Mouse (Mus musculus): ENCODE results near the gene Stard10. TPM values are rescaled to one million over a fixed set of nuclear protein-coding genes. Genes with fewer than 3 reads are reported as not detected.
A peak's percentile ranks its signal among the peaks of the same experiment; 100 is the strongest.

The Stard10 gene
- polyA plus RNA-seq, 1 experiment from 2014 or later: 31.3 TPM

DNA sequence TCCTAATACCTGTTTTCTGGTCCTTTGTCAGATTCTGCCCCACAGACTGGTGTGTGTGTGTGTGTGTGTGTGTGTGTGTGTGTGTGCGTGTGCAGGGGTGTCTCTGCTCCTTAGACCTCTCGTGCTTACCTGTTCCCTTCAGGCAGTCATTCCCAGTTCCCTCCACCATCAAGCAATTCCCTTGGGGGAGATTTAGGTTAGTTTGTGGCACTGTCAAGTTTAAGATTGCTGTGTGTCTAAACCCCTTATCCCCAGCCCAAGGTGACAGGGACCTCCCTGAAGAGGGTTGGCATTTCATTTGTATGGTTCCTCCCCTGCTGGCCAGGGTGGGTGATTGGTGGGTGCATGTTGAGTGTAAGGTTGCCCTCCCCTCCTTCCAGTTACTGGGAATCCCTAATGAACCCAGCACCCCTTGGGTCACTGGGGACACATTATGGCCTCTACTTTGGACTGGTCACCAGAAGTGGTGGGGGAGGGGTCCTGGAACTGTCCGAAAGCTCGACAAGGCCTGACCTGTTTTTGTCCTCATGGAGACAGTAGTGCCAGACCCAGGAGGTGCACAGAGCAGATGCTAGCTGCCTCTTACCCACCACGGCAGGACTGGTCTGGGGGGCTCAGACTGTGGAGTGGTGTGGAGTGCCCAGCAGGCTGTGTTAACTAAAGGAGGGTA, 62.0 kb downstream of the Stard10 start:
- Histone ChIP-seq H3K4me1 (ENCODE audit: control insufficient read depth, insufficient read depth, low read length) (peaks cover 27% of the 10 kb centered on the region), H3K4me2 (ENCODE audit: low read depth, low read length) (peak overlapping the region; percentile 71), H3K36me3 (ENCODE audit: control insufficient read depth, insufficient read depth) (no peaks in the 10 kb centered on the region), H3K4me3 (ENCODE audit: low read length) (peak overlapping the region; percentile 48), H3K27me3 (ENCODE audit: control insufficient read depth, insufficient read depth, low read length) (no peaks in the 10 kb centered on the region), H3K27ac (ENCODE audit: low read length) (peak overlapping the region; percentile 37), H3K9me3 (replicated peaks; ENCODE audit: control insufficient read depth, low read length) (no peaks in the 10 kb centered on the region), H3K9ac (ENCODE audit: low read length) (peak overlapping the region; percentile 77)
- 53% methylated on average over 5 of the region's 5 CpGs for WGBS
- ATAC-seq (replicated peaks; ENCODE audit: extremely low read depth, insufficient read depth, low FRiP score): no peak

DNA sequence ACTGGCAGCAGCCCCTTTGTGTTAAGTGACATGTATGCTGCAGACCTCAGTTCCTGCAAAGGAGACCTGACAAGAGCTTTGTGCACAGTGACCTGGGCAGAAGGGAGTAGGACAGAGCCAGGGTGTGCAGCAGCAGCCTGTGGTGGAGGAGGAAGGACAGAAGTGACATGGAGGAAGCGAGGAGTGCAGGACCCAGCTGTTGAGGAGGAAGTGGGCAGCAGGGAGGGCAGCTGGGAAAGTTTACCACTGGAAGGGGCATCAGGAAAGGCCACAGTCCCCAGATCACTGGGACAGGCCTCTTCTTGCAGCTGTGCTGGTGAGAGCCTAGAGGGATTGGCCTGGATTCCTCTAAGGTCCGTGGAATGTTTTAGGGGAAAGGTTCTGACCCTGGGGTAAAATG, 62.8 kb downstream of the Stard10 start:
- peak overlapping the region; percentile 37; the same call in 1 of the 2 replicates for H3K27ac ChIP-seq (ENCODE audit: low read length)
- peaks cover 30% of the 10 kb centered on the region for H3K4me1 ChIP-seq (ENCODE audit: control insufficient read depth, insufficient read depth, low read length)
- H3K4me3 ChIP-seq (ENCODE audit: low read length): no peak overlapping the region
- H3K36me3 ChIP-seq (ENCODE audit: control insufficient read depth, insufficient read depth): no peaks in the 10 kb centered on the region
- ATAC-seq (replicated peaks; ENCODE audit: extremely low read depth, insufficient read depth, low FRiP score): no peak
- H3K27me3 ChIP-seq (ENCODE audit: control insufficient read depth, insufficient read depth, low read length): no peaks in the 10 kb centered on the region
- H3K9me3 ChIP-seq (replicated peaks; ENCODE audit: control insufficient read depth, low read length): no peaks in the 10 kb centered on the region
- no peak overlapping the region; the same call in none of the 2 replicates for H3K9ac ChIP-seq (ENCODE audit: low read length)
- WGBS: 68% methylated on average over 2 of the region's 2 CpGs
- peak overlapping the region; percentile 71 for H3K4me2 ChIP-seq (ENCODE audit: low read depth, low read length)

DNA sequence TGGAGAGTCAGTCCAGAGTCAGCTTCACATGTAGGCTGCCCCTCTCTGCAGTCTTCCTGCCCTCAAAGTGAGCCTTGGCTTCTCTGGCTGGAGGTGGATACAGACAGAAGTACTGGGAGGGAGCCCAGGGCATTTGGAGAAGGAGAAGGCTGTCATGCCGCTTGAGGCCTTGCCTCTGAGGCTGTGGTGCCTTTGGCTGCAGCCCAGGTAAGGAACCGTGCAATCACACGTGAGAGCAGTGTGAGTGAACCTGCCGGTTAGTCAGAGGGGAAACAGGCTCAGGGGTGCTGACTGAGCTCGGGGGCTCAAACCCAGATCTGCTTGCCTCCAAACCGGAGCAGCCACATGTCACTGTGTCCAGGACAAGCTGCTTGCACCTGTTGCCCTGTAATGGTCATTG, 64.6 kb downstream of the Stard10 start:
- Histone ChIP-seq H3K4me3 (ENCODE audit: low read length) (no peak overlapping the region), H3K9me3 (replicated peaks; ENCODE audit: control insufficient read depth, low read length) (no peaks in the 10 kb centered on the region), H3K9ac (ENCODE audit: low read length) (no peak overlapping the region), H3K4me2 (ENCODE audit: low read depth, low read length) (no peak overlapping the region), H3K27me3 (ENCODE audit: control insufficient read depth, insufficient read depth, low read length) (no peaks in the 10 kb centered on the region), H3K36me3 (ENCODE audit: control insufficient read depth, insufficient read depth) (no peaks in the 10 kb centered on the region), H3K27ac (ENCODE audit: low read length) (no peak overlapping the region), H3K4me1 (ENCODE audit: control insufficient read depth, insufficient read depth, low read length) (peaks cover 39% of the 10 kb centered on the region)
- ATAC-seq (replicated peaks; ENCODE audit: extremely low read depth, insufficient read depth, low FRiP score): no peak
- WGBS: 82% methylated on average over 6 of the region's 6 CpGs

DNA sequence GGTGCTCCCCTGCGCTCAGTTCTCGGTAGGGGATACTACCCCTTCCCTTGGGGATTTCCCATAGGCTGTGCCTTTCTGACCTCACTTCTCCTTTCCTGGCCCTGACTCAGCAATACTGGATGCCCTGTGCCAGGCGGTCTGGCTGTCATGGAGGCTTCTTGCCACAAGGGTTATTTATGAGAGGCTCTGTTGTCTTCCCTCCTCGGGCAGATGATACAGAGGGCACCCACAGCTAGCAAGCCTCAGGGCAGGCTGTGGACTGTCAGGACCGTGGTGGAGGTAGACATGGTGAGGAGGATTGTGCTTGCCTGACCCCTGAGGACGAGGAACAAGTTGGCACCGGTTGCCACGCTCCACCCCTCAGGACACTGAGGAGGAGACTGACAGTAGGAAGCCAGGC, 65.5 kb downstream of the Stard10 start:
- Histone ChIP-seq H3K4me2 (ENCODE audit: low read depth, low read length) (no peak overlapping the region), H3K4me3 (ENCODE audit: low read length) (no peak overlapping the region), H3K9me3 (replicated peaks; ENCODE audit: control insufficient read depth, low read length) (no peaks in the 10 kb centered on the region), H3K4me1 (ENCODE audit: control insufficient read depth, insufficient read depth, low read length) (peaks cover 37% of the 10 kb centered on the region), H3K9ac (ENCODE audit: low read length) (no peak overlapping the region), H3K27me3 (ENCODE audit: control insufficient read depth, insufficient read depth, low read length) (no peaks in the 10 kb centered on the region), H3K27ac (ENCODE audit: low read length) (no peak overlapping the region), H3K36me3 (ENCODE audit: control insufficient read depth, insufficient read depth) (no peaks in the 10 kb centered on the region)
- ATAC-seq (replicated peaks; ENCODE audit: extremely low read depth, insufficient read depth, low FRiP score): no peak
- WGBS: 70% methylated on average over 8 of the region's 8 CpGs

DNA sequence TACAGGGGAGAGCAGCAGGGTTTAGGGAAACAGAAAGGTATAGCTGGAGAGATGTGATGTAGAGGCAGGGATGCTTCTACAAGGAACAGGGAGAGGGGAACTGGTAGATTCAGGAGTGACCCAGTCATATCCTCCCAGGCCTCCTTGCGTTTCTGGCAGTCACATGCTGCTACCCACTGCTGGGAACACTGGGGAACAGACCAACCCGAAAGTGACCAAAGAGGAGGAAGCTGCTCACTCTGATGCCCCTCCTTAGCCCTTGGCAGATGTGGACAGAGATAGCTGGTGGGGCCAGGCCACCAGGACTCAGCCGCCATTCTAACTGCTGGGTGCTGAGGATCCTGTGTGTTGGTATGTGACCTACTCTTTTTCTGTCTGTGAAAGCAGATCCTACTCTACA, 66.9 kb downstream of the Stard10 start:
- H3K36me3 ChIP-seq (ENCODE audit: control insufficient read depth, insufficient read depth): peaks cover 5% of the 10 kb centered on the region
- no peak overlapping the region for H3K4me3 ChIP-seq (ENCODE audit: low read length)
- no peak overlapping the region for H3K9ac ChIP-seq (ENCODE audit: low read length)
- H3K9me3 ChIP-seq (replicated peaks; ENCODE audit: control insufficient read depth, low read length): no peaks in the 10 kb centered on the region
- peaks cover 28% of the 10 kb centered on the region for H3K4me1 ChIP-seq (ENCODE audit: control insufficient read depth, insufficient read depth, low read length)
- 75% methylated on average over 3 of the region's 3 CpGs for WGBS
- no peak overlapping the region for H3K4me2 ChIP-seq (ENCODE audit: low read depth, low read length)
- ATAC-seq (replicated peaks; ENCODE audit: extremely low read depth, insufficient read depth, low FRiP score): no peak
- no peaks in the 10 kb centered on the region for H3K27me3 ChIP-seq (ENCODE audit: control insufficient read depth, insufficient read depth, low read length)
- no peak overlapping the region for H3K27ac ChIP-seq (ENCODE audit: low read length)

DNA sequence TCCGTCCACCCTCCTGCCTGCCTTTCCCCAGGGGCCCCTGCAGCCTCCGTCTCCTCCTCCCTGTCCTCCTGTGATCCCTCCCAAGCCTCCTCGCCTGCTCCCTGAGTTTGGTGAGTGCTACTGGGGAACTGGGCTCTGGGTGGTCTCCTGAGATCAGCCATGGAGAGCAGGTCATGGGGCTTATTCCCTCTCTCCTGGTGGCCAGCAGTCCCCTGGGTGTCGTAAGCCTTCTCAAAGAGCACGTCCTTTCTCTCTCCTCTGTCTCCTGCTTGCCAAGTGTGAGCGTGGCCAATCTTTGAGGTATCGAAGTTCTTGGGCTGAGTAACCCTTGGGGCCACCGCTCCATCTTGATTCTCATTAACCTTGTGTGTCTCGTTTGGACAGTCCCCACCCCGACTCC, 68.0 kb downstream of the Stard10 start:
- Histone ChIP-seq H3K36me3 (ENCODE audit: control insufficient read depth, insufficient read depth) (peaks cover 5% of the 10 kb centered on the region), H3K9me3 (replicated peaks; ENCODE audit: control insufficient read depth, low read length) (no peaks in the 10 kb centered on the region), H3K27ac (ENCODE audit: low read length) (peak overlapping the region; percentile 58; the same call in 1 of the 2 replicates), H3K4me3 (ENCODE audit: low read length) (no peak overlapping the region), H3K27me3 (ENCODE audit: control insufficient read depth, insufficient read depth, low read length) (no peaks in the 10 kb centered on the region), H3K4me1 (ENCODE audit: control insufficient read depth, insufficient read depth, low read length) (peaks cover 18% of the 10 kb centered on the region; the same call in 1 of the 2 replicates), H3K4me2 (ENCODE audit: low read depth, low read length) (0 out of 2 replicates have a peak overlapping the region, but pooled peaks have one; percentile 13), H3K9ac (ENCODE audit: low read length) (no peak overlapping the region)
- no peak for ATAC-seq (replicated peaks; ENCODE audit: extremely low read depth, insufficient read depth, low FRiP score)
- WGBS: 57% methylated on average over 10 of the region's 10 CpGs

DNA sequence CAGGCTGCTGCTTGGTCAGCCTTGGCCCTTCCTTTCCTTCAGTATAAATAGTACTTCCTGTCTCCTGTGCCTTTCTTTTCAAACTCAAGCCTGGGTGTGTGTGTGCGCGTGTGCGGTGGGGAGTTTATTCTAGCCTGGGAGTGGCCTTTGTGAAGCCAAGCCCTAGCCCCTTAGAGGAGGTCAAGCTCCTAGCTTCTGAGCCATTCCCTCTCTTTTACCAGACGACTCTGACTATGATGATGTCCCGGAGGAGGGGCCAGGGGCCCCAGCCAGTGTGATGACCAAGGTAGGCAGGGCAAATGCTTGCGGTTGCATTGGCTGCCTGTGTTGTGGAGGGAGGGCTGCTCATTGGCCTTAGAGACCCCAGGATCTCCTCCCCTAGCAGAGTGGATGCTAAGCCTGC, 68.4 kb downstream of the Stard10 start:
- Histone ChIP-seq H3K9ac (ENCODE audit: low read length) (no peak overlapping the region), H3K27ac (ENCODE audit: low read length) (no peak overlapping the region; the same call in 1 of the 2 replicates), H3K4me2 (ENCODE audit: low read depth, low read length) (peak overlapping the region; percentile 6; the same call in 1 of the 2 replicates), H3K27me3 (ENCODE audit: control insufficient read depth, insufficient read depth, low read length) (no peaks in the 10 kb centered on the region), H3K9me3 (replicated peaks; ENCODE audit: control insufficient read depth, low read length) (no peaks in the 10 kb centered on the region), H3K4me1 (ENCODE audit: control insufficient read depth, insufficient read depth, low read length) (peaks cover 18% of the 10 kb centered on the region; the same call in 1 of the 2 replicates), H3K36me3 (ENCODE audit: control insufficient read depth, insufficient read depth) (peaks cover 5% of the 10 kb centered on the region), H3K4me3 (ENCODE audit: low read length) (no peak overlapping the region)
- no peak; the same call in 1 of the 2 replicates for ATAC-seq (replicated peaks; ENCODE audit: extremely low read depth, insufficient read depth, low FRiP score)
- 44% methylated on average over 6 of the region's 6 CpGs for WGBS

DNA sequence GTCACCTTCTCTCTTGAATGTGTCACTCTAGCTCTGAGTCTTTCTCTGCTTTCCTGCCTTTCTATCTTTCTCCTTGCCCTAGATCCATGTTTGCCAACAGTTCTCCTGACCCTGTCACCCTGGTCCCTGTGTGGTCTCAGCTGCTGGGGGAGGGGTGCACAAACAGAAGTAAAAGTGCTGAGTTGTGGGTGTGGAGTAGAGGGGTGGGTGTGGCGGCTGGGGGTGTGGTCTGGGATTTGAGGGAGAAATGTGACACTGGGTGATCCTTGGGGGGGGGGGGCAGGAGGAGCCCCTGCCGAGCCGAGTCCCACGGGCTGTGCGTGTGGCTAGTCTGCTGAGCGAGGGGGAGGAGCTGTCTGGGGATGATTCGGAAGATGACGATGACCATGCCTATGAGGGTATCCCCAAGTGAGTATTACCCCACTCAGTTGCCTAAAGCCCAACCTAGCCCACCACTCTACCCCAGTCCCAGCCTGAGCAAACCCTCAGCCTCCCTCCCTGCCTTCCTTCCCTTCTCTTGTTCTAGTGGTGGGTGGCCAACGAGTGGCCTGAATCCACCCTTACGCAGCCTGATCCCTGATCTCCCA, 69.1 kb downstream of the Stard10 start:
- WGBS: 57% methylated on average over 8 of the region's 10 CpGs
- no peak overlapping the region for H3K4me3 ChIP-seq (ENCODE audit: low read length)
- no peaks in the 10 kb centered on the region for H3K27me3 ChIP-seq (ENCODE audit: control insufficient read depth, insufficient read depth, low read length)
- H3K36me3 ChIP-seq (ENCODE audit: control insufficient read depth, insufficient read depth): peaks cover 5% of the 10 kb centered on the region
- ATAC-seq (replicated peaks; ENCODE audit: extremely low read depth, insufficient read depth, low FRiP score): no peak
- H3K4me1 ChIP-seq (ENCODE audit: control insufficient read depth, insufficient read depth, low read length): peaks cover 23% of the 10 kb centered on the region
- peak overlapping the region; percentile 6; the same call in 1 of the 2 replicates for H3K4me2 ChIP-seq (ENCODE audit: low read depth, low read length)
- no peak overlapping the region for H3K9ac ChIP-seq (ENCODE audit: low read length)
- H3K27ac ChIP-seq (ENCODE audit: low read length): no peak overlapping the region
- H3K9me3 ChIP-seq (replicated peaks; ENCODE audit: control insufficient read depth, low read length): no peaks in the 10 kb centered on the region

DNA sequence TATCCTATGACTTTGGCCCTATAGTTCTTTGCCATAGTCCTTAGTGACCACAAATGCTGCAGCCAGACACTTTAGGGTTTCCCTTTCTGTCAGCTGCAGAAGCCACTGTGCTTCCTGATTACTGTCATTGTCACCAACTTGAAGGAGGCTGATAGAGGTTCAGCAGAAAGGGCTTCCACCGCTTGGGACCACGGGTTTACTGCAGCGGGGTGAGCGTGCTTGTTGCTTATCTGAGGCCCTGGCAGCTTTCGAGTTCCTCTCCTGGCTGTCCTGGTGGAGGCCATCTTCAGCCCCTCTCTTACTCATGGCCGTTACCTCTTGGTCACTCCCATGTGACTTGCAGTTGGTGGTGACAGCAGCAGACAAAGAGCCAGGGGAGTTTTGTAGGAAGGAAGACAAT, 72.4 kb downstream of the Stard10 start:
- 37% methylated on average over 6 of the region's 6 CpGs for WGBS
- Histone ChIP-seq H3K9ac (ENCODE audit: low read length) (no peak overlapping the region), H3K36me3 (ENCODE audit: control insufficient read depth, insufficient read depth) (peaks cover 5% of the 10 kb centered on the region), H3K9me3 (replicated peaks; ENCODE audit: control insufficient read depth, low read length) (no peaks in the 10 kb centered on the region), H3K4me1 (ENCODE audit: control insufficient read depth, insufficient read depth, low read length) (peaks cover 47% of the 10 kb centered on the region), H3K27ac (ENCODE audit: low read length) (no peak overlapping the region), H3K27me3 (ENCODE audit: control insufficient read depth, insufficient read depth, low read length) (no peaks in the 10 kb centered on the region), H3K4me2 (ENCODE audit: low read depth, low read length) (no peak overlapping the region), H3K4me3 (ENCODE audit: low read length) (no peak overlapping the region)
- ATAC-seq (replicated peaks; ENCODE audit: extremely low read depth, insufficient read depth, low FRiP score): no peak

All from heart, embryonic 16.5 days (tissue).